Mouse (Mus musculus): ENCODE measurements around the gene Gm6583.
"Not testable (repeated sequence)": the region's sequence is repeated elsewhere in the genome, so short reads cannot be mapped to it uniquely, and the experiment has no call there.

Gm6583 gene

DNA sequence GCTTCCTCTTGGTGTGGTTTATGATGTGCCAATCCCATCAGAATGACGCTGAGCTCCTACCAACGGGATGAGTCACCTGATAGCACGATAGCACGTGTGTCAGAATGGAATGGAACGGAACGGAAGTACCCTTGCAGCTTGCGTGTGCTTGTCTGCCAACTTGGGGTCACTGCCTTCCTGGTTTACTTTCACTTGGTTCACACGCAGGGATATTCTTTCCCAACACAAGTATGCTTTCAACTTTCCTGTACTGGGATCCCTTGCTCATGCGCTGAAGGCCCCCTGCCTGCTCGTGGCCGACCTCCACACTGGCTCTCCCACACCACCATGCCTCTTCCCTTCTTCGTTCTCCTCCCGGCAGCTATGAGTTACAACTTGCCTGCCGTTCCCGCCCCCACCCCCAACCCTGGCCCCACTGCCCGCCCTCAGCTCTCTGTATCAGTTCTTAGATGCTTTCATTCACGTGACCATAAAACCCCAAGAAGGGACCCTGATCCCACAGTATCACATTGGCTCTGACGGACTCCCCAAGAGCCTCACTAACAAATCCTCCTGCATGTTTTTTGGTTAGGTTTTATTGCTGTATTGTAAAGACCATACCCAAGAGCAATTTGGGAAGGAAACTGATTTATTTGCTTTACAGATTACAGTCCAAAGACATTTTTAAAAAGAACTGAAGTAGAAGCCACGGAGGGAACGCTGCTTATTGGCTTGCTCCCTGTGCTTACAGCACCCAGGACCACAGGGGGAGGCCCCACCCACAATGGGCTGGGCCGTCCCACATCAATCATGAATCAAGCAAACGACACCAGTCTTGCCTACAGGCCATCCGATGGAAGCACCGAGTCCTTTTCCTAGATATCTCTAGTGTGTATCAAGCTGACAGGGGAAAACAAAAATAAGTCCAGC is 30.9 kb downstream of the Gm6583 start:
- DNase-seq (ENCODE audit: low read depth): peak; percentile 55

- no peak for DNase-seq (ENCODE audit: low read depth)
Measured at GRCm38 (mm10) chr5:112323246-112323645, 32.6 kb downstream of the Gm6583 start.

GRCm38 (mm10) chr5:112321376-112321775 is 34.5 kb downstream of the Gm6583 start:
- no peak for DNase-seq (ENCODE audit: low read depth)

DNA sequence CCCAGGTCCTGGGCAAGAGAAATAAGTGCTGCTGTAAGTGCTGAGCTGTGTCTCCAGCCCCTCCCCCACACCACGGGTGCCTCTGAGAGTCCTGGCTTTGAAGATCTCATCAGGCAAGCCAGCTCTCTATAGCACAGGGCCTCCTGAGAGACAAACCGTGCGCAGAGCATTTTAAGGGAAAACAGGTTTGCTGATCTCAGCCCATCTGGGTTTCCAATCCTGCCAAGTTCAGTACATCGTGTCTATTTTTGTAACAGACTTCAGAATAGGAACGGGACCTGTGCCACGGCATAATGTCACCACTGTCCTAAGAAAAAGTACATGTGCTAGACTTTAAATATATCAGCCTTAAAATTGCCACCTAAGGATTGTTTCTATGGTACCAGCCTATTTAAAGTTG is 34.9 kb downstream of the Gm6583 start:
- no peak for DNase-seq (ENCODE audit: low read depth)

DNA sequence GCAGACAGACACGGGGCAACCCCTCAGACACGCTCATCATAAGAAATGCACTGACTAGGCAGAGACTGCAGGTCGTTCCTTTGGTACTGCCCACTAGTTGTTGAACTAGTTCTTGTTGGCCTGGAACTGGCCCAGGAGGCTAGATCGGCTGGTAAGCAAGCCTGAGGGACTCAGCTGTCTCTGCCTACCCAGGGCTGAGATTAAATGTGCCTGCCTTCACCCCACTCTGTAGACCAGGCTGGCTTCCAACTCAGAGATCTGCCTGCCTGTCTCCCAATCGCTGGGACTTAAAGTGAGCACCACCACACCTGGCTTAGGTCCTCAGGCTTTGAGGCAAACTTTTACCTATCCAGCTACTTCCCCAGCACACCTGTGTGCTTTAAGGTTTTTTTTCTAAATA is 35.5 kb downstream of the Gm6583 start:
- no peak for DNase-seq (ENCODE audit: low read depth)

DNA sequence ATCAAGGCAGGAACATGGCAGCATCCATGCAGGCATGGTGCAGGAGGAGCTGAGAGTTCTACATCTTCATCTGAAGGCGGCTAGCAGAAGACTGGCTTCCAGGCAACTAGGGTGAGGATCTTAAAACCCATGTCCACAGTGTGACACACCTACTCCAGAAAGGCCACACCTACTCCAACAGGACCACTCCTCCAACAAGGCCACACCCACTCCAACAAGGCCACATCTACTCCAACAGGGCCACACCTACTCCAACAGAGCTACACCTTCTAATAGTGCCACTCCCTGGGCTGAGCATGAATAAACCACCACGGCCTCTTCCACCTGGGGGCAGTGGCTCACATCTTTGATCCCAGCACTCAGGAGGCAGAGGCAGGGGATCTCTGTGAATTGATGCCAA is 36.5 kb downstream of the Gm6583 start:
- DNase-seq (ENCODE audit: low read depth): not testable (repeated sequence)

DNA sequence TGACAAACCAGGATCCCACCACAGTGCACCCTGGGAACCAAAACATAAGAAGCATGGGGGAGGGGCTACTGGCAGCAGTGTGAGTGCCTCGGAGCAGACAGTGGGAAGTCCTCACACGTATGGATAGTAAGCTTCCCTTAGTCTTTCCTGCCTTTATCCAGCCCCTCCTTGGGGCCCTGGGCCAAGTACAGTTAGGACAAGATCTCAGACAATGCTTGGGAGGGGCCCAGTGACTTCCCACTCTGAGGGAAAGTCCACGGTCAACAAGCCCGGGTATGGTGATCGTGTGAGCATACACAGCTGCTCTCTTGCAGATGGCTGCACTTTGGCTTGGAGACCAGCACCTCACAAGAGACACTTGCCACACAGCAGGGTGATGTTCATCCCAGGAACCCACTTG is 38.5 kb downstream of the Gm6583 start:
- no peak for DNase-seq (ENCODE audit: low read depth)

DNA sequence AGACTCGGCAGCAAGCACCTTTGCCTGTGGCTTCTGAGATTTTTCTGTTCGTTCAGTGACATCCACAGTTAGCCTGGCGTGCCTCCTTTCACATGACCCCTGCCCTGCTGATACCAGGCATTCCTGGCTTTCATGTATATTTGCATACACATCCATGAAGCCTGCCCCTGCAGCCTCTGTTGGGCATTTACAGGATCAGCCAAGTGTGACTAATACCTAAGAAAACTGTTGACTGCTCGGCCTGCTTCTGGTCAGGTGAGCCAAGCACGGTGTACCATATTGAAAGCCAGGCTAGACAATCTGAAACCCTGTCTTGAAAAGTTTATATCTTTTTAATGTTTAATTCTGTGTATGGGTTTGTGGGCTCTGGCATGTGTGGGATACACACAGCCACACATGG is 39.4 kb downstream of the Gm6583 start:
- no peak for DNase-seq (ENCODE audit: low read depth)

DNA sequence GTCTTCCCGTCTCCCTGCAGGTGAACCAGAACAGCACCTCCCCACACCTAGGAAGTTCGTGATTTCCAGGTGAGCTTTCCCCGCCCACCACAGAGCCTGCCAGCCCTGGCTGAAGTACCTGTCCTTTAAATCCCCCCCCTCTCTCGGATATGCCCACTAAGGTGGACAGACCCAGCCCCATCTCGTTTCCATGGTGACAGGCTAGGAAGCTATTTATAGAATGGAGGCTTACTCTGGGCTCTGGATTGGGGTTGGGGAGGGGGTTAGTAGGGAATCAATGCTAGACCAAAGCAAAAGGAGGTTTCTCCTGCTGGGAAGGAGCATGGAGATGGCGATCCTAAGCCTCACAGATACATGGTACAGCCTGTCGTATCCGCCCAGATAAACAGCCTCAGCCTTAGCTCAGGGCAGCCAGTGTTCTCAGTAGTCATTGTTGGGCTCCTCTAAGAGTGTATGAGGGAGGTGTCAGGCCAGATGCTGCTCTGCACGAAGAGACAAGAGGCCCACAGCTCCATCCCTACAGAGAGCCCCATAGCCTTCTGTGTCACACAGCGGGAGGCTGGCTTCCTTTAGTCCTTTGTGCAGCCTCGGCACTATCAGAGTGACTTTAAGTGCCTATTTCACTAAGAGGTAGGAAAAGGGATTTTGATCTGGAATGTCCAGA is 42.5 kb downstream of the Gm6583 start:
- DNase-seq (ENCODE audit: low read depth): no peak

GRCm38 (mm10) chr5:112305842-112306241 is 50.0 kb downstream of the Gm6583 start:
- DNase-seq (ENCODE audit: low read depth): no peak

All from c-Kit-positive CD71-negative TER-119-negative erythroid progenitor cells, embryonic 14.5 days (primary cell).